Mouse (Mus musculus) kidney, postnatal 10 days (tissue): Measurements from ENCODE around the gene Vapb.

Source experiments
- DNase-seq: peaks from one replicate; pipeline ENCODE4 v3.0.0; 2021; ENCODE audit warnings: mixed read lengths

Vapb gene

GRCm38 (mm10) chr2:173739107-173739506 is 1.8 kb downstream of the Vapb start:
- no peak for DNase-seq

- no peak for DNase-seq
Observed at GRCm38 (mm10) chr2:173742090-173742489, 4.8 kb downstream of the Vapb start.

GRCm38 (mm10) chr2:173742744-173743143 is 5.4 kb downstream of the Vapb start:
- DNase-seq: no peak

- DNase-seq: no peak
Observed at GRCm38 (mm10) chr2:173744070-173744815, 6.9 kb downstream of the Vapb start.

GRCm38 (mm10) chr2:173748961-173749659 is 11.8 kb downstream of the Vapb start:
- no peak for DNase-seq

GRCm38 (mm10) chr2:173755433-173756144 is 18.3 kb downstream of the Vapb start:
- DNase-seq: no peak

GRCm38 (mm10) chr2:173757624-173758155 is 20.4 kb downstream of the Vapb start:
- DNase-seq: no peak

- no peak for DNase-seq
Observed at GRCm38 (mm10) chr2:173760607-173761006, 23.3 kb downstream of the Vapb start.

GRCm38 (mm10) chr2:173764629-173765028 is 27.3 kb downstream of the Vapb start:
- DNase-seq: no peak

- DNase-seq: peak; percentile 49
Observed at GRCm38 (mm10) chr2:173767959-173768595, 30.8 kb downstream of the Vapb start.

GRCm38 (mm10) chr2:173769183-173769582 is 31.9 kb downstream of the Vapb start:
- peak; percentile 58 for DNase-seq

- DNase-seq: no peak
Observed at GRCm38 (mm10) chr2:173770620-173771019, 33.3 kb downstream of the Vapb start.

GRCm38 (mm10) chr2:173771706-173772105 is 34.4 kb downstream of the Vapb start:
- peak; percentile 51 for DNase-seq

- no peak for DNase-seq
Observed at GRCm38 (mm10) chr2:173775556-173775955, 38.2 kb downstream of the Vapb start.

GRCm38 (mm10) chr2:173776108-173776507 is 38.8 kb downstream of the Vapb start:
- no peak for DNase-seq

GRCm38 (mm10) chr2:173780931-173781330 is 43.6 kb downstream of the Vapb start:
- DNase-seq: no peak

- no peak for DNase-seq
Observed at GRCm38 (mm10) chr2:173784366-173784765, 47.1 kb downstream of the Vapb start.

- no peak for DNase-seq
Observed at GRCm38 (mm10) chr2:173784884-173785283, 47.6 kb downstream of the Vapb start.

- peak; percentile 74 for DNase-seq
Observed at GRCm38 (mm10) chr2:173789945-173790804, 52.9 kb downstream of the Vapb start.

GRCm38 (mm10) chr2:173791904-173792757 is 54.8 kb downstream of the Vapb start:
- DNase-seq: no peak

- DNase-seq: no peak
Observed at GRCm38 (mm10) chr2:173794018-173794417, 56.7 kb downstream of the Vapb start.
